Mouse (Mus musculus) neural tube, embryonic 15.5 days (tissue): ENCODE results near the gene Taok1. TPM values are rescaled to one million over a fixed set of nuclear protein-coding genes. Genes with fewer than 3 reads are reported as not detected.

Experiments used
- ATAC-seq: fragments of 200-750 bp; cut with Nextera tagmentation; 2 replicates; pipeline ENCODE4 v1.8.0; 2017; ENCODE audit warnings: mild to moderate bottlenecking, moderate TSS enrichment, moderate library complexity; ENCODE audit not compliant: low FRiP score
- H3K27ac ChIP-seq: fragments of 300-500 bp; sonication (generic); replicated peaks from 2 replicates; pipeline ENCODE4 v1.5.1; 2015; ENCODE audit warnings: mild to moderate bottlenecking, inconsistent platforms
- H3K27me3 ChIP-seq: fragments of 300-500 bp; sonication (generic); replicated peaks from 2 replicates; pipeline ENCODE4 v1.6.1; 2015; ENCODE audit warnings: inconsistent platforms
- H3K36me3 ChIP-seq: fragments of 300-500 bp; sonication (generic); 2 replicates; pipeline ENCODE4 v1.6.1; 2015; ENCODE audit warnings: inconsistent platforms
- H3K4me1 ChIP-seq: fragments of 300-500 bp; sonication (generic); 2 replicates; pipeline ENCODE4 v1.6.1; 2015; ENCODE audit warnings: inconsistent platforms
- H3K4me2 ChIP-seq: fragments of 300-500 bp; sonication (generic); 2 replicates; pipeline ENCODE4 v1.6.1; 2015; ENCODE audit warnings: inconsistent platforms, mild to moderate bottlenecking, moderate library complexity
- H3K4me3 ChIP-seq: fragments of 300-500 bp; sonication (generic); replicated peaks from 2 replicates; pipeline ENCODE4 v1.5.1; 2015; ENCODE audit warnings: mild to moderate bottlenecking, inconsistent platforms
- H3K9ac ChIP-seq: fragments of 300-500 bp; sonication (generic); replicated peaks from 2 replicates; pipeline ENCODE4 v1.6.1; 2015; ENCODE audit warnings: mild to moderate bottlenecking, inconsistent platforms
- H3K9me3 ChIP-seq: fragments of 300-500 bp; sonication (generic); replicated peaks from 2 replicates; pipeline ENCODE4 v1.6.1; 2016; ENCODE audit warnings: inconsistent platforms
- WGBS: fragments of 180-500 bp; shearing (Covaris S2); methylation state at CpG from one replicate; pipeline ENCODE4 v1.1.7; 2015; ENCODE audit warnings: mixed read lengths; 5-methylcytosine and 5-hydroxymethylcytosine counted together
- polyA plus RNA-seq: library from polyadenylated mRNA; unstranded; fragments of >200 nt; fragmentation: Nextera tagmentation; extraction: Ambion mirVana; gene quantifications from 2 replicates; pipeline ENCODE4 v1.2.1, GENCODE M21; 2015

The Taok1 gene
- polyA plus RNA-seq, 1 experiment from 2014 or later, result 18.7 TPM

DNA sequence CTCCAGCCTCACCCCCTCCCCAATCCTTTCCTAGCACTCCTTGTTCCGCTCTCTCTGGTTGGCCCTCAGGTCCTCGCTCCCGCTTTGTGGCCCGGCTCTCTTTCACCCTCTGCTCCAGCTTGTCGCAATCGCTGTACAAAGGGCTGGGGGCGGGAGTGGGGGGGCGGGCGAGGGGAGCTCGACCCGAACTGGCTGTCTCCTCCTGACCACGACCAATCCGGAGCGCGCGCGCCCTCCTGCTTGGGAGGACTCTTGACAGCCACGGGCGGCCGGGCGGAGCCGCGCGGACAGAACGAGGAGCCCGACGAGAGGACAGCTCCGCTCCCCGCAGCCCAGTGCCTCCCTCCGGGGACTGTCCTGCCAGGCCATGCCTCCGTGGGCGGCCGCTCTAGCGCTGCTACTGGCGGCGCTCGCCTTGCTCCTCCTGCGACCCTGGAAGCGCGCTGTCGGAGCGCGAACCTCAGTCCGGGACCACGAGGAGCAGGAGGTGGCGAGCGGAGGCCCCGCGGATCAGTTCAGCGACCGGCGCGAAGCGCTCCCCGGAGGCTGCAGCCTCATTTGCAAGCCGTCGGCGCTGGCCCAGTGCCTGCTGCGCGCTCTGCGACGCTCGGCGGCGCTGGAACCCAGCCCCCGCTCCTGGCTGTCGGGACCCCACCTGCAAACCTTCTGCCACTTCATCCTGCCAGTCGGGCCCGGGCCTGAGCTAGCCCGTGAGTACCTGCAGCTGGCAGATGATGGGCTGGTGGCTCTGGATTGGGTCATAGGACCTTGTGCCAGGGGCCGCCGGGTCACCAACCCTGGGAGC, 92.6 kb downstream of the Taok1 start, which contains the start of gene Abhd15:
TSS of gene Abhd15 (plus strand) at position 290 of the 805 bp plus-strand sequence.
- Histone ChIP-seq H3K9ac (peak within 1 kb of the TSS; percentile 53), H3K9me3 (no peaks in the 10 kb centered on the region), H3K36me3 (no peaks in the 10 kb centered on the region), H3K4me3 (peak within 1 kb of the TSS; percentile 63), H3K4me1 (peaks cover 38% of the 10 kb centered on the region), H3K27ac (peak within 1 kb of the TSS; percentile 28; the same call in 1 of the 2 replicates), H3K27me3 (peaks cover 38% of the 10 kb centered on the region), H3K4me2 (peak within 1 kb of the TSS; percentile 98)
- WGBS, result under 1% methylated on average over 72 of the region's 72 CpGs
- ATAC-seq, result peak; percentile 54

DNA sequence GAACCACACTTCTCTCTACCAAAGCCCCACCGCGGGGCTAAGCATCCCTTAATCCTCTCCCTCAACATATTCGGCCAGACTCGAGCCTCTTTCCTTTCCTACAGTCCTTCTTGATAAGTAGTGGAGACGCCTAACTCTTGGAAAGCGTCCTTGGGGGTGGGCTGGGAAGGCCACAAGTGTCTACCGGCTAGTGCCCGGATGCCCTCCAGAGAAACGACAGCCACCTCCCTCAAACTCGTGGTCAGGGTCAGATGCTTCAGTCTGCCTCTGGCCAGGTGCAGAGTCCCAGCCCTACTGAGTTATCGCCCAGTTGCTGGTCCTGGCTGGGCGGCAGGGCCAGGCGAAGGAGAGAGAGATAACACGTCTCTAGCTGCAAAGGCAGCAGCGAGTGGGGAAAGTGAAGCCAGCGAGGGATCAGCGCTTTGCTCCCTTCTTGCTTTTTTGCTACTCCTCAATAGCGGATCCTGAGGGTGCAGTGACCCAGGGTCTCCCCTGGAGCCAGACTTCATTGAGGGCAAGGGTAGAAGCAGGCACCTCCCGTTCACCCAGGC, 93.3 kb downstream of the Taok1 start:
- no peaks in the 10 kb centered on the region for H3K9me3 ChIP-seq
- peak overlapping the region; percentile 28; the same call in 1 of the 2 replicates for H3K27ac ChIP-seq
- peaks cover 38% of the 10 kb centered on the region for H3K27me3 ChIP-seq
- peak overlapping the region; percentile 53 for H3K4me3 ChIP-seq
- peak overlapping the region; percentile 53; the same call in 1 of the 2 replicates for H3K9ac ChIP-seq
- peak overlapping the region; percentile 98 for H3K4me2 ChIP-seq
- H3K4me1 ChIP-seq, result peaks cover 38% of the 10 kb centered on the region
- H3K36me3 ChIP-seq, result no peaks in the 10 kb centered on the region
- ATAC-seq, result peak; percentile 12; the same call in 1 of the 2 replicates
- 9% methylated on average over 19 of the region's 19 CpGs for WGBS

DNA sequence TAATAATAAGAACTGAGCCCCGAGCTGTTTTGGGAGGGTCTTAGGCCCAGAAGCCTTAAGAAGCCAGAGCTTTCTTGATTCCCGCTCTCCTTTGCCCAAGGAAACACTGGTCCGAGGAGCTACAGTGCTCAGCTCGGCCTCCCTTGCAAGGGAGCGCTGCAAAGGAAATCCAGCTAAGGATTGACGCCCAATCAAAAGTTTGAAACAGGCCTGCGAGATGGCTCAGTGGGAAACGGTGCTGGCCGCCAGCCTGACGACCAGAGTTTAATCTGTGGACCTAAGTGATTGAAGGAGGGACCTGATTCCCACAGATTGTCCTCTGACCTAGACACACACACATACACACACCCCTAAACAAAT, 93.8 kb downstream of the Taok1 start:
- H3K4me1 ChIP-seq, result peaks cover 38% of the 10 kb centered on the region
- ATAC-seq, result no peak

DNA sequence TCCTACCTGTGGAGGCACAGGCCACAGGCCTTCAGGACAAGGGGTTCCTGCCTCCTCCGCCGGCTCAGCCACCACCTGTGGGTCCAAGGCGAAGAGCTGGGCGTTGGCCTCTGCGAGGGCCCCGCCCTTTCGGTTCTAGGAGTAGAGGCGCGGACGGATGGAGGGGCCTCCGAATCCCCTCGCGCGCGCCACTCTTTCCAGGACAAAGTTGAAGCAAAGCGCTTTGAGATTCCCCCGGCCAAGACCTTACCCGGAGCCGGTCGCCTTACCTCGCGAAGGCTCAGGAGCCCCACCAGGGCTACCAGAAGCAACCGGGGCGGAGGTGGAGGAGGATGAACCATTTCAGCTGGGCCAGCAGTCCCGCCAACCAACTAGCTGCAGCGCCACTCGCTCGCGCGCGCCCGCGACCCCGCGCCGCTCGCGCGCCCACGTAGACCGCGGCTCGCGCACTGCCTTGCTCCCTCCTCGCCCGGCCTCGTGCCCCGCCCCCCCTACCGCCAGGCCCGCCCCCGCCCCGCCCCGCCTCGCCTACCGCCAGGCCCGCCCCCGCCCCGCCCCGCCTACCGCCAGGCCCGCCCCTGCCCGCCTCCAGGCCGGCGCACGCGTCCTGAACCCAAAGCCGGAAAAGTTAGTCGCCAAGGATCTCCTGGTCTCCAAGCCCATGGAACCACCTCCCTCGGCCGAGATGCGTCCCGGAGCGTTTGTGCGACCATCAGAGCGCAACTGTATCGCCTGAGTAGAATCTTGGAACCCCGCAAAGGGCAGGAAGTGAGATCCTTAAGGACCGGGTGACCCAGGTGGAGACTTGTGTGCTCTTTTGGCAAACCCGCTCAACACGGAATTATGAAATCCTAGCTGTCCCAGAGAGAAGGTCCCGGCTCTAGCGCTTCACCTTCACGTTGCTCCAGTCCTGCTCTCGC, 94.5 kb downstream of the Taok1 start:
- Histone ChIP-seq H3K27ac (peak overlapping the region; percentile 37), H3K36me3 (no peaks in the 10 kb centered on the region), H3K4me1 (peaks cover 45% of the 10 kb centered on the region), H3K27me3 (peaks cover 38% of the 10 kb centered on the region), H3K4me3 (peak overlapping the region; percentile 63), H3K4me2 (peak overlapping the region; percentile 98), H3K9me3 (no peaks in the 10 kb centered on the region), H3K9ac (peak overlapping the region; percentile 65)
- under 1% methylated on average over 82 of the region's 84 CpGs for WGBS
- ATAC-seq, result peak; percentile 76

More for the DNA sequence above, 93.8 kb downstream of the Taok1 start:
- Histone ChIP-seq H3K27ac (no peak overlapping the region; the same call in 1 of the 2 replicates), H3K9ac (peak overlapping the region; percentile 43; the same call in 1 of the 2 replicates), H3K9me3 (no peaks in the 10 kb centered on the region), H3K27me3 (peaks cover 38% of the 10 kb centered on the region), H3K4me2 (peak overlapping the region; percentile 98), H3K36me3 (no peaks in the 10 kb centered on the region), H3K4me3 (peak overlapping the region; percentile 63)
- WGBS, result 8% methylated on average over 10 of the region's 10 CpGs

DNA sequence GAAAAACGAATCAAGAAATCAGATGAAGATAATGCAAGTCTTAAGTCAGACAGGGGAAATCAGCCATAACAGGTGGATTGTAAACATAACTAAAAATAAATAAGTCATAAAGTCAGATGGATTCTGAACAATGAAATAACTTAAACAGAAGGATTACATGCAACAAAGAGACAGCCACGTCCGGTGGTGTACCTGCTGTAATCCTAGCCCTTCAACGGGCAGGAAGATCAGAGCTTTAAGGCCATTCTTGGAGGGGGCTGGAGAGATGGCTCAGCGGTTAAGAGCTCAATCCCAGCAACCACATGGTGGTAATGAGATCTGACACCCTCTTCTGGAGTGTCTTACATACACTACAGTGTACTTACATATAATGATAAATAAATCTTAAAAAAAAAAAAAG, 96.3 kb downstream of the Taok1 start:
- Histone ChIP-seq H3K4me2 (no peak overlapping the region), H3K27ac (no peak overlapping the region), H3K9me3 (no peaks in the 10 kb centered on the region), H3K36me3 (peaks cover 12% of the 10 kb centered on the region), H3K4me3 (no peak overlapping the region), H3K27me3 (peaks cover 28% of the 10 kb centered on the region), H3K9ac (no peak overlapping the region), H3K4me1 (peaks cover 47% of the 10 kb centered on the region)
- no peak for ATAC-seq
- 91% methylated on average over 5 of the region's 5 CpGs for WGBS

DNA sequence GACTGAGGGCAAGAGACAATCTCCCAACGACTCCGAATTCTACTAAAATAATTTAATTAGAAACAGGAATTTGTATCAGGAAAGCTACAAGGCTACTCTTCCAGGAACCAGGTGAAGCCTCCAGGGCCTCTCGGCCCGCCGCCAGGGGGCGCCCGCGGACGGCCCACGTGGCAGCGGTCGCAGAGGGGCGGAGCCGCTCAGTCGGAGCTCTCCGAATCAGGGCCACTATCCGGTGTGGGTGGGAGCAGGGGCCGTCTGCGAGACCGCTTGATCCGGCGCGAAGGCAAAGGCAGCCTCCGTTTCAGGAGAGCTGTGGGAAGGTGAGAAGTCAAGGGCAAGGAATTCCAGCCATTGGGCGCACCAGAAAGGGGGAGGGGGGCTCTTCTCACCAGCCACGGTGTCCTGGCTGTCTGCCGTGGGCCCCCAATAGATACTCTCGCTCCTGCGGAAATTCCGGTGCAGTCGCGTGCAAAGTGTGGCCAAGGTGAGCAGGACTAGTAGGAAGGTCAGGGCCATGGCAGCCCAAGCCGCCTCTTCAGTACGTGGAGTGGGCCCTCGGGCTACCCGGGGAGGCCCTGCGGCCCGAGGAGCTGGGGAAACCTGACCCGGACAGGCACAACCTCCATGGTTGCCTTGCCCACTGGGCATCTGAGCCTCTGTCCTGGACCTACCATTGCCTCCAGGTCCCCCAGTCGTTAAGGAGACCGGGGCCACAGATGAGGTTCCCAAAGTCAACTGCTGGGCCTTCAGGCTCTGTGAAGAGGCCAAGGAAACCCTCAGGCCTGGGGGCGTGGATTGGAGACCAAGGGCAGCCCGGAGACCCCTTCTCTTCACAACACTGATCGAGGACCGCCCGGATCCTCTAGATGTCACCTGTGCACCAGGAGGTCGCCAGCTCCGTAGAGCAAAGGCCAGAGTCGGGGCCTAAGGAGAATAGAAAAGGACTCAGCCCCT, 99.3 kb downstream of the Taok1 start:
- H3K9me3 ChIP-seq, result no peaks in the 10 kb centered on the region
- no peak overlapping the region for H3K27ac ChIP-seq
- peak overlapping the region; percentile 61 for H3K4me2 ChIP-seq
- peaks cover 42% of the 10 kb centered on the region for H3K36me3 ChIP-seq
- WGBS, result 21% methylated on average over 49 of the region's 49 CpGs
- no peaks in the 10 kb centered on the region; the same call in 1 of the 2 replicates for H3K27me3 ChIP-seq
- peak; percentile 60 for ATAC-seq
- H3K9ac ChIP-seq, result peak overlapping the region; percentile 30
- H3K4me1 ChIP-seq, result peaks cover 18% of the 10 kb centered on the region
- H3K4me3 ChIP-seq, result peak overlapping the region; percentile 35

DNA sequence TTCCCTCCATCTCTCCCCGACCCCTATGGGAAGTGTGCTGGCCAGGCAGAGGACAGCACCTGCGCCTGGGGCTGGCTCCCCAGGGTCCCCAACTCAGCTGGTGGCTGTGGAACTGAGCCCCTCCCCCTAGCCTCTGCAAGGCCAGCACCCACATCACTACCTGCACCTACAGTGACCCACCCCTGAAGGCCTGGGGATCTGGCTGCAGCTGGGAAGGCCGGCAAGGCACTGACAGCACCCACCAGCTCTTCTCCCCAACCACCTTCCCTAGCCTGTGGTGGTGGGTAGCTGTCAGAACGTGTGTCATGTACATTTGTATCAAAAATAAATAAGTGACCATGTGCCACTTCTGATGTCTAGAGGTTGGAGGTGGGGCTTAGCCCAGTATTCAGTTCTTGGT, 100.2 kb downstream of the Taok1 start:
- Histone ChIP-seq H3K4me2 (no peak overlapping the region), H3K36me3 (peaks cover 49% of the 10 kb centered on the region), H3K4me3 (no peak overlapping the region), H3K4me1 (peaks cover 12% of the 10 kb centered on the region), H3K27ac (no peak overlapping the region), H3K27me3 (no peaks in the 10 kb centered on the region), H3K9ac (no peak overlapping the region), H3K9me3 (no peaks in the 10 kb centered on the region)
- 74% methylated on average over 4 of the region's 4 CpGs for WGBS
- no peak for ATAC-seq

DNA sequence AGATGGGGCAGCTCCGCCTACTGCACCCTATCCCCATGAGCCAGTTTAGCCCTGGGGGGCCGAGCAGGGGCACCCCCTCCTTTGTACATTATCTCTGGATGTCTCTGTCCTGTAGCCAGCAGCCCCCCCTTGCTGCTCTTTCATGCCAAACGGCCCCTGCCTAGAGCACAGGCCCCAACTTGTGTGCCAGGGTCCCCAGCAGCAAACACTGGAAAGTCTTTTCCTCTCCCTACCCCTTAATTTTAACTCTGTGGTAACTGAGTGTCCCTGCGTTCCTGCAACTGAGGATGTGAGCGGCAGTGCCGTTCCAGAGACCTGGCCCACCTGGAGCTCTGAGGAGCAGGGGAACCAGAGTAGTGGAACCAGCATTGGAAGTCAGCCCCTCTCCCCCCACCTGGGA, 100.7 kb downstream of the Taok1 start:
- Histone ChIP-seq H3K9me3 (no peaks in the 10 kb centered on the region), H3K27ac (no peak overlapping the region), H3K36me3 (peaks cover 54% of the 10 kb centered on the region), H3K27me3 (no peaks in the 10 kb centered on the region), H3K4me2 (no peak overlapping the region), H3K9ac (no peak overlapping the region), H3K4me3 (no peak overlapping the region), H3K4me1 (peaks cover 9% of the 10 kb centered on the region)
- 85% methylated on average over 6 of the region's 6 CpGs for WGBS
- no peak for ATAC-seq

DNA sequence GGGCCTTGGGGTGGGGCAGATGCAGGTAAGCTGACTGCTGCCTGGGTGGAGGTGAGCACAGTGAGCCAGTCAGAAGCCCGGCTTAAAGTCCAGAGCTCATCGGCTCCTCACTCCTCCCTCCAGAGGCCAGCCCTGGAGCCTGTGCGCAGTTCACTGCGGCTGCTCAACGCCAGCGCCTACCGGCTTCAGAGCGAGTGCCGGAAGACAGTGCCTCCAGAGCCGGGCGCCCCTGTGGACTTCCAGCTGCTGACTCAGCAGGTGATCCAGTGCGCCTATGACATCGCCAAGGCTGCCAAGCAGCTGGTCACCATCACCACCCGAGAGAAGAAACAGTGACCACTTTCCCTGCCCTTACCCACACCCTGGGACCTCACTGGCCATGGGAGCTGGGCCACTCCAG, 101.3 kb downstream of the Taok1 start:
- Histone ChIP-seq H3K4me1 (peaks cover 10% of the 10 kb centered on the region), H3K27me3 (no peaks in the 10 kb centered on the region), H3K27ac (no peak overlapping the region), H3K9ac (no peak overlapping the region), H3K36me3 (peaks cover 56% of the 10 kb centered on the region), H3K9me3 (no peaks in the 10 kb centered on the region), H3K4me3 (no peak overlapping the region), H3K4me2 (no peak overlapping the region)
- ATAC-seq, result no peak
- WGBS, result 90% methylated on average over 14 of the region's 14 CpGs

DNA sequence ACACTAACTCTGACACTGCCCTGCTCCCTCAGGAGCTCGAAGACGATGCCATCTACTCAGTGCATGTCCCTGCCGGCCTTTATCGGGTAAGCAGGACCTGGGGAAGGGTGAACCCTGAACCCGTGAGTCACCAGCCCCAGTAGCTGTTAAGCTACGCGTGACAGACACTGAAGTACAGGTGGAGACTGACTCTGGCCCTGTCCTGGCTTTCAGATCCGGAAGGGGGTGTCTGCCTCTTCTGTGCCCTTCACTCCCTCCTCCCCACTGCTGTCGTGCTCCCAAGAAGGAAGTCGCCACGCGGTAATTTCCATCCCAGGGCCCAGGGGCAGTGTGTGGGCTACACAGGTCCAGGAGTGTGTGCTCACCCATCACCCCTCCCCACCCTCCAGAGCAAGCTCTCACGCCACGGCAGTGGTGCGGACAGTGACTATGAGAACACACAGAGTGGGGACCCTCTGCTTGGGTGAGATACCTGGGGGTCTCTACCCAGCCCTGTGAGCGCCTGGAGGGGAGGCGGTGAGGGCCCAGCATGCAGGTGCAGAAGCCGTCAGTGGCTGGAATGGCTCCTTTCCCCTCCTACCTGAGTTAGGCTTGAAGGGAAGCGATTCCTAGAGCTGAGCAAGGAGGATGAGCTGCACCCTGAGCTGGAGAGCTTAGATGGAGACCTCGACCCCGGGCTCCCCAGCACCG, 102.2 kb downstream of the Taok1 start:
- ATAC-seq, result no peak
- Histone ChIP-seq H3K4me2 (no peak overlapping the region), H3K27me3 (no peaks in the 10 kb centered on the region), H3K9ac (no peak overlapping the region), H3K36me3 (peaks cover 63% of the 10 kb centered on the region), H3K27ac (no peak overlapping the region), H3K4me1 (peaks cover 18% of the 10 kb centered on the region), H3K4me3 (no peak overlapping the region), H3K9me3 (no peaks in the 10 kb centered on the region)
- 92% methylated on average over 22 of the region's 22 CpGs for WGBS
